Mouse (Mus musculus) C2C12 (cell line): ENCODE data around the gene Flnc. TPM values are rescaled to one million over a fixed set of nuclear protein-coding genes. Genes with fewer than 3 reads are reported as not detected.
A peak's percentile ranks its signal among the peaks of the same experiment; 100 is the strongest.

Source experiments
- H3K27me3 ChIP-seq: one replicate; pipeline ENCODE4 v1.6.1; 2011; ENCODE audit not compliant: control insufficient read depth, insufficient read depth, insufficient read length
- H3K36me3 ChIP-seq: one replicate; pipeline ENCODE4 v1.6.1; 2011; ENCODE audit not compliant: control insufficient read depth, insufficient read depth
- H3K4me3 ChIP-seq: one replicate; pipeline ENCODE4 v1.5.1; 2011; ENCODE audit warnings: mild to moderate bottlenecking, control low read depth; ENCODE audit not compliant: poor library complexity, insufficient read depth, severe bottlenecking
- H3K79me2 ChIP-seq: one replicate; pipeline ENCODE4 v1.6.1; 2011; ENCODE audit not compliant: control insufficient read depth, insufficient read depth
- H3K79me3 ChIP-seq: one replicate; pipeline ENCODE4 v1.6.1; 2011; ENCODE audit warnings: low read depth, control low read depth
- H3ac ChIP-seq: one replicate; pipeline ENCODE3; 2011; ENCODE audit warnings: low read depth; ENCODE audit not compliant: control insufficient read depth, insufficient read length
- CEBPB ChIP-seq: IDR thresholded peaks from one replicate; pipeline ENCODE4 v1.6.1; 2011; ENCODE audit warnings: low read depth, mild to moderate bottlenecking, control low read depth, moderate library complexity
- CTCF ChIP-seq: IDR thresholded peaks from one replicate; pipeline ENCODE4 v1.5.1; 2011; ENCODE audit not compliant: control insufficient read depth, insufficient read depth, insufficient read length
- FOSL1 ChIP-seq: IDR thresholded peaks from one replicate; pipeline ENCODE4 v1.8.0; 2011; ENCODE audit warnings: mild to moderate bottlenecking, low read length; ENCODE audit not compliant: poor library complexity, insufficient read depth, severe bottlenecking
- MAX ChIP-seq: IDR thresholded peaks from one replicate; pipeline ENCODE4 v1.6.1; 2011; ENCODE audit warnings: mild to moderate bottlenecking, control low read depth
- MYOD1 ChIP-seq: IDR thresholded peaks from one replicate; pipeline ENCODE4 v1.6.1; 2011; ENCODE audit warnings: low read depth; ENCODE audit not compliant: control insufficient read depth, insufficient read length
- MYOG ChIP-seq: IDR thresholded peaks from one replicate; pipeline ENCODE4 v1.6.1; 2011; ENCODE audit not compliant: control insufficient read depth, insufficient read length; ENCODE audit errors: extremely low read depth
- USF1 ChIP-seq: IDR thresholded peaks from one replicate; pipeline ENCODE4 v1.6.1; 2011; ENCODE audit warnings: low read depth, mild to moderate bottlenecking, control low read depth, moderate library complexity
- polyA plus RNA-seq: library from polyadenylated mRNA; unstranded; fragments of >200 nt; fragmentation: generic; extraction: Trizol; gene quantifications from one replicate; pipeline ENCODE4 v1.2.1, GENCODE M21; 2012; ENCODE audit warnings: missing spikeins

Gene Flnc
- polyA plus RNA-seq, 1 experiment = 51.0 TPM

- peaks cover 3% of the 10 kb centered on the region for H3K27me3 ChIP-seq
- H3K36me3 ChIP-seq = no peaks in the 10 kb centered on the region
- no peaks in the 10 kb centered on the region for H3K79me2 ChIP-seq
Measured at GRCm38 (mm10) chr6:29391802-29392201, 41.3 kb upstream of the Flnc start.

GRCm38 (mm10) chr6:29394286-29394685 is 38.8 kb upstream of the Flnc start:
- TF ChIP-seq CEBPB (no peak), FOSL1 (no peak)
- no peak overlapping the region for H3K4me3 ChIP-seq
- H3ac ChIP-seq = no peak overlapping the region
- H3K36me3 ChIP-seq = no peaks in the 10 kb centered on the region
- no peaks in the 10 kb centered on the region for H3K79me3 ChIP-seq
- no peaks in the 10 kb centered on the region for H3K79me2 ChIP-seq
- H3K27me3 ChIP-seq = peaks cover 3% of the 10 kb centered on the region

More at GRCm38 (mm10) chr6:29391802-29392201, 41.3 kb upstream of the Flnc start:
- H3K79me3 ChIP-seq = no peaks in the 10 kb centered on the region
- H3K4me3 ChIP-seq = no peak overlapping the region
- TF ChIP-seq CEBPB = no peak
- TF ChIP-seq FOSL1 = no peak
- TF ChIP-seq CTCF = no peak
- no peak for TF ChIP-seq MAX
- TF ChIP-seq USF1 = no peak
- TF ChIP-seq MYOD1 = no peak
- TF ChIP-seq MYOG = no peak
- no peak overlapping the region for H3ac ChIP-seq

- TF ChIP-seq MYOD1 (no peak), FOSL1 (no peak), CTCF (no peak), MYOG (no peak), USF1 (no peak), CEBPB (no peak), MAX (no peak)
- Histone ChIP-seq H3K27me3 (peaks cover 3% of the 10 kb centered on the region), H3K79me2 (no peaks in the 10 kb centered on the region), H3K4me3 (peak within 1 kb of the TSS; percentile 21), H3ac (peak within 1 kb of the TSS; percentile 94), H3K36me3 (no peaks in the 10 kb centered on the region), H3K79me3 (no peaks in the 10 kb centered on the region)
Measured at GRCm38 (mm10) chr6:29395910-29396713, 36.9 kb upstream of the Flnc start, which contains the start of gene Ccdc136. Gene Ccdc136, plus strand, starts transcription at chr6:29396309.

DNA sequence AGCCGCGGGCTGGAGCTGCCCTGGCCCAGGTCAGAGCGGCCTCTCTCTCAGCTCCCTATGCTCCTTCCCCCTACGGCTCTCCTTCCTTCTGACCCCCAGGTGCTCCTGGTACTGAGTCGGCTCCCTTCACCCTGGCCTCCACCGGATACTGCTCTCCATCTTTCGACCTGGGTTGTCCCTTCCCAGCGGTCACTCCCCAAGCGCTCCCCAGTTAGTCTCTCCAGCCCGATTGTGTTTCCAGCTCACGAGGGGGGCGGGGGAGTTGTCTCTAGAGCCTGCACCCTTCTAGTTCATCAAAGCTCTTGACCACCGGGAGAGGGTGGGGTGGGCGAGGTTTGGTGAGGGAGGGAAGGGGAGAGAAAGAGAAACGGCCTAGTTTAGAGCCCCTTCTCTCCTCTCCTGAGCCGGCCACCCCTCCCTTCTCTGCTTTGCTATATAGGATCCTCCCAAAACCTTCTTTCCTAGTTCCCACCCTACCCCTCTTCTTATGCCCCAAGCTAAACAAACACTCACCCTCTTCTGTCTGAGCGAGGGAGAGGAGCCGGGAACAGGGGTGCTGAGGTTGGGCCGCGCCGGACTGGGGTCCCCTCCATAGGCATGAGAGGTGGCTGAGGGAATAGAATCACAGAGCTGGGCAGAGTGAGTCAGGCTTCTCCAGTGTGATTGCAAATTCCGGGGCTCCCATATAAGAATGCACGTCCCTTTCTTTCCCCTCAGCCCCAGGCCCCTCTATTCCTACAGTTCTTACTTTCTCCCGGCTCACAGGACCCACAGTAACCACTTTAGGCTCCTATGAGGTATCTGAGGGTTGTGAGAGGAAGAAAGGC is 36.1 kb upstream of the Flnc start:
- Histone ChIP-seq H3ac (peak overlapping the region; percentile 94), H3K4me3 (peak overlapping the region; percentile 21), H3K79me3 (no peaks in the 10 kb centered on the region), H3K79me2 (no peaks in the 10 kb centered on the region), H3K36me3 (no peaks in the 10 kb centered on the region), H3K27me3 (peaks cover 3% of the 10 kb centered on the region)
- TF ChIP-seq CEBPB (no peak), MYOG (no peak), MAX (no peak), FOSL1 (no peak)

- Histone ChIP-seq H3K79me3 (no peaks in the 10 kb centered on the region), H3K79me2 (no peaks in the 10 kb centered on the region), H3K4me3 (no peak overlapping the region), H3ac (no peak overlapping the region), H3K36me3 (no peaks in the 10 kb centered on the region), H3K27me3 (peaks cover 3% of the 10 kb centered on the region)
- TF ChIP-seq MYOD1 (no peak), USF1 (no peak), MYOG (no peak), CTCF (no peak), MAX (no peak), CEBPB (no peak), FOSL1 (no peak)
Measured at GRCm38 (mm10) chr6:29397575-29397974, 35.5 kb upstream of the Flnc start.
